ENCODE assay signal across 8 mouse cellular contexts in genomic region chr17:25837076-25837410, GRCm38 (mm10). TPM values are rescaled to one million over a fixed set of nuclear protein-coding genes. Genes with fewer than 3 reads are reported as not detected.
DNase-seq lines count a peak whose midpoint lies in the region; ATAC-seq and TF ChIP-seq lines count a peak whose summit lies in the region.

Rhbdl1 (minus strand) TSS chr17:25837295.

- peak; percentile 84 for DNase-seq in adrenal gland, adult 8-10 months
- DNase-seq in cerebellum, postnatal 36 days = peak; percentile 84 to 89
- peak; percentile 93 for DNase-seq in gastrocnemius, adult 2 months
- peak; percentile 74 to 90 for DNase-seq in left cerebral cortex, adult 18-20 months (ENCODE audit: low spot score in 2 of 2)
- DNase-seq in lung, postnatal 14 days = peak; percentile 57
- DNase-seq in right cerebral cortex, adult 2 months (ENCODE audit: low spot score in 2 of 2) = peak; percentile 84 to 87
- DNase-seq in spleen, adult 12 weeks (ENCODE audit: low spot score) = no peak

- under 1% methylated on average over 29 of the region's 29 CpGs for WGBS in hindbrain, embryonic 16.5 days

- ATAC-seq in hindbrain, embryonic 16.5 days = peak; percentile 52

- no peak for TF ChIP-seq CTCF in gastrocnemius, adult 2 months (IDR thresholded peaks at IDR 0.05)

- no peaks in the 10 kb centered on the region for H3K9me3 ChIP-seq in hindbrain, embryonic 16.5 days (ENCODE audit: control insufficient read depth, low read length)

- H3K4me1 ChIP-seq in hindbrain, embryonic 16.5 days (ENCODE audit: control insufficient read depth, insufficient read depth, low read depth, low read length) = peaks cover 47% of the 10 kb centered on the region

- intact Hi-C loops in gastrocnemius, adult 2 months (cut with DNase I) = no loop called here

- H3K36me3 ChIP-seq in hindbrain, embryonic 16.5 days (ENCODE audit: control insufficient read depth, insufficient read depth, low read length) = peaks cover 35% of the 10 kb centered on the region

- peak within 1 kb of the TSS; percentile 99 for H3K27ac ChIP-seq in gastrocnemius, adult 2 months
- H3K27ac ChIP-seq in hindbrain, embryonic 16.5 days (ENCODE audit: low read depth, low read length) = peak within 1 kb of the TSS; percentile 93

- H3K27me3 ChIP-seq in hindbrain, embryonic 16.5 days (replicated peaks; ENCODE audit: control insufficient read depth, insufficient read depth, low read length) = no peaks in the 10 kb centered on the region

- H3K4me2 ChIP-seq in hindbrain, embryonic 16.5 days (ENCODE audit: low read length) = peak within 1 kb of the TSS; percentile 85

- peak within 1 kb of the TSS; percentile 92 for H3K9ac ChIP-seq in hindbrain, embryonic 16.5 days (ENCODE audit: low read depth, low read length)

- H3K4me3 ChIP-seq in gastrocnemius, adult 2 months = peak within 1 kb of the TSS; percentile 95
- H3K4me3 ChIP-seq in hindbrain, embryonic 16.5 days (ENCODE audit: low read length) = peak within 1 kb of the TSS; percentile 55

RNA-seq across cellular contexts. Expression of gene Rhbdl1, which starts in this region (rescaled TPM):
- 10 to 100 TPM; 14.7 to 79.0 (median 33.0) TPM for total RNA-seq in adrenal gland, adult 8-10 months (2022)
- total RNA-seq in gastrocnemius, adult 2 months (2021) = 10 to 100 TPM; 17.2 to 20.2 TPM
- polyA plus RNA-seq in hindbrain, embryonic 16.5 days (2015; fragmentation: Nextera tagmentation; extraction: Ambion mirVana) = 61.6 and 73.4 TPM in 2 replicates
- 10 to 100 TPM; 40.6 to 42.4 TPM for total RNA-seq in left cerebral cortex, adult 18-20 months (2021)
